Mouse (Mus musculus) bone marrow, adult 2 months (tissue): Measurements from ENCODE around the gene Mycbpap.

Experiments
- CTCF ChIP-seq: fragments of 200-500 bp; IDR thresholded peaks from 2 replicates; pipeline ENCODE4 v1.5.1; 2011; ENCODE audit warnings: low read length, control low read depth; ENCODE audit not compliant: control insufficient read depth, insufficient read depth
- POLR2A ChIP-seq: fragments of 200-500 bp; IDR thresholded peaks from 2 replicates; pipeline ENCODE4 v1.6.1; 2011; ENCODE audit warnings: low read depth, mild to moderate bottlenecking, control low read depth, low read length, borderline replicate concordance; ENCODE audit not compliant: control insufficient read depth

DNA sequence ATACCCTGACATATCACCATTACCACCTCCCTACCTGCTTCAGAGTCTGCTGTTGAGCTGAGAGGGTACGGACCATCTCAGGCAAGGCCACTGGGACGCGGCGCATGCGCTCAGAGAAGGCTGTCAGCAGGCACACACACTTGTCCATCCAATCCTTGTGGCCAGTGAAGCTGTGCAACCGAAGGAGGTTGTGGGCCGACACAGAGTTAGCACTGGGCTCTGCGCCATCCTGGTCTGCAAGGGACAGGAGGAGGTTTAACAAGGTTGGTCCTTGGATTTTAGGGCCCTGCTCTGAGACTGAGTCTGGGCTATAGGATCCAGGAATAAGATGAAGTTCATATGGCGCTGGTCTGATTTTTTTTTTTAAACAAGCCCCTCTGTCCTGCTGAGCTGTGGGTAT lies 41.2 kb downstream of the Mycbpap start:
- TF ChIP-seq CTCF (no peak), POLR2A (no peak)
